Mouse (Mus musculus): Measurements from ENCODE around the gene Tnik.

The Tnik gene

GRCm38 (mm10) chr3:28263002-28263947, at the start of gene Tnik:
Gene Tnik, plus strand, starts transcription at chr3:28263214.
- peak; percentile 88 for DNase-seq (ENCODE audit: low spot score)

- peak; percentile 42 for DNase-seq (ENCODE audit: low spot score)
Observed at GRCm38 (mm10) chr3:28214886-28215311, 48.1 kb upstream of the Tnik start.

- no peak for DNase-seq (ENCODE audit: low spot score)
Observed at GRCm38 (mm10) chr3:28217001-28217400, 46.0 kb upstream of the Tnik start.

- no peak for DNase-seq (ENCODE audit: low spot score)
Observed at GRCm38 (mm10) chr3:28219533-28219932, 43.5 kb upstream of the Tnik start.

- no peak for DNase-seq (ENCODE audit: low spot score)
Observed at GRCm38 (mm10) chr3:28219964-28220363, 43.0 kb upstream of the Tnik start.

- DNase-seq (ENCODE audit: low spot score): no peak
Observed at GRCm38 (mm10) chr3:28224437-28225356, 38.3 kb upstream of the Tnik start.

GRCm38 (mm10) chr3:28225357-28225905, 37.6 kb upstream of the Tnik start:
- DNase-seq (ENCODE audit: low spot score): no peak

GRCm38 (mm10) chr3:28226181-28226580, 36.8 kb upstream of the Tnik start:
- no peak for DNase-seq (ENCODE audit: low spot score)

GRCm38 (mm10) chr3:28228930-28229329, 34.1 kb upstream of the Tnik start:
- DNase-seq (ENCODE audit: low spot score): no peak

- no peak for DNase-seq (ENCODE audit: low spot score)
Observed at GRCm38 (mm10) chr3:28229503-28229902, 33.5 kb upstream of the Tnik start.

- no peak for DNase-seq (ENCODE audit: low spot score)
Observed at GRCm38 (mm10) chr3:28232885-28233284, 30.1 kb upstream of the Tnik start.

GRCm38 (mm10) chr3:28234179-28234578, 28.8 kb upstream of the Tnik start:
- no peak for DNase-seq (ENCODE audit: low spot score)

GRCm38 (mm10) chr3:28236689-28237088, 26.3 kb upstream of the Tnik start:
- DNase-seq (ENCODE audit: low spot score): no peak

GRCm38 (mm10) chr3:28238136-28238535, 24.9 kb upstream of the Tnik start:
- DNase-seq (ENCODE audit: low spot score): no peak

- no peak for DNase-seq (ENCODE audit: low spot score)
Observed at GRCm38 (mm10) chr3:28242561-28242960, 20.5 kb upstream of the Tnik start.

GRCm38 (mm10) chr3:28244244-28244890, 18.6 kb upstream of the Tnik start:
- DNase-seq (ENCODE audit: low spot score): no peak

- no peak for DNase-seq (ENCODE audit: low spot score)
Observed at GRCm38 (mm10) chr3:28248255-28248957, 14.6 kb upstream of the Tnik start.

- DNase-seq (ENCODE audit: low spot score): no peak
Observed at GRCm38 (mm10) chr3:28255711-28256110, 7.3 kb upstream of the Tnik start.

- peak; percentile 56 for DNase-seq (ENCODE audit: low spot score)
Observed at GRCm38 (mm10) chr3:28262371-28263001, 528 bp upstream of the Tnik start.

- DNase-seq (ENCODE audit: low spot score): peak; percentile 20
Observed at GRCm38 (mm10) chr3:28263948-28264840, 1.2 kb downstream of the Tnik start.

Data from yolk sac, embryonic 10.5 days (tissue).